Mouse (Mus musculus) ES-CJ7 (cell line): ENCODE data around the gene Zfp62.

Source experiments
- DNase-seq: peaks from one replicate; pipeline ENCODE4 v3.0.0; 2011; ENCODE audit warnings: low read depth, low spot score

Zfp62 gene

DNA sequence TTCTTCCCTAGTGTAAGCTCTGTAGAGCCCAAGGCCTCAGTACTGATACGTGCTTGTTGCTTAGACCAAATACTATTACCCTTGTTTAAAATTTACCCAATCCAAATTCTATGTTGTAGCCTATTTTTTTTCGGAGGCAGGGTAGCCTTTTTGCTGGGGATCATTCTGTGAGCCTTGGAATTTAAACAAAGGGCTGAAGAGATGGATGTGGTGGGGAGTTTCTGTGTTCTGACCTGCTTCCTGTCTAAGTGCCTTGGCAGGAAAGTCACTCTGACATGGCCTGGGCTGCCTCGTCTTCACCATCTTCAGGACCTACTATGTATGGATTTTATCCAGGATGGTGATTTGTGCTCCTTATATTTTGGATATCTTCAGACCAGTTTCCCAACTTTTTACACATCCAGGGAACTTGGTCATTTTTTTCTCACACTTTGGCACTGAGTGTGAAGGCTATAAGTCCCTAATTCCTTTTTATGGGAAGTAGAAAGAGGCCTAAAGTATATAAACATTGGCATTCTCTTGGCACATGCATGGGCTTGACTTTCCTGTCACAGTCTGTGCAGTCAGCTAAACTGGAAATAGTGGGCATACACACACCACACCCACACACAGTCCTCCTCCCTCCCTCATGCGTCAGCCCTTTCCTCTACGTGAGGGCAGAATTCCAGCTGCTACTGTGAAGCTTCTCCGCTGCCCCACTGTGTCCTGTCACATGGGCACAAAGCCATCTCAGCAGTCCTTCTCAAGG is 45.3 kb downstream of the Zfp62 start:
- no peak for DNase-seq

DNA sequence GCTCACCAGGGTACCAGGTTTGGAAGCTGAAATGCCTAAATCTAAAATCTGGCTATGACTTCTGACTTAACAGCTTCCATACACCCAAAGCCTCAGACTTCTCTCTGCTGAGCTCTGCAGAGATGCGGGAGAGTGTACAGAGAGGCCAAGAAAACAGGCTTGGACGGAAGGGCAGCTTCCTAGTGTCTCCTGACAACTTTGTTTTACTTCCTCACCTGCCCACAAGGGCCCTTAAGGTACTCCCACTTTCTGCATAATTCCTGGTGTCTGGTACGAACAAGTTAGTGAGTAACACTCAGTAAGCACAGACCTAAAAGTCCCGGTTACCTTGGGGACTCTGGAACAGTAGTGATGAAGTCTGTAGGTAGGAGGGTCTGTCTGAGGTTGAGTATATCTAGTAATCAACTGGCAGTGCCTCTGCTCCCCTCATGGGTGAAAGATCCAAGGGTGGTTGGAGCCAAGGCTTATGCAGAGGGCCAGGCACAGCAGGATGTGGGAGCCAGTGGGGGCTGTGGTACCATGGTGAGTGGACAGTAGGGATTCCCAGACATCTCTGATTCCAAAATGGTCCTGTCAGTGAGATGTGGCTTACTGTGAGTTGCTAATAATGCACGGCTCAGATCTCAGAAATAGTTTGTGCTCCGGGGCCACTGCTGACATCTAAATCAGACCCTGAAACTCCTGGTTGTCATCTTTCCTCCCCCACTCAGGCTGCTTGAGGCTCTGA is 46.0 kb downstream of the Zfp62 start:
- DNase-seq: no peak

DNA sequence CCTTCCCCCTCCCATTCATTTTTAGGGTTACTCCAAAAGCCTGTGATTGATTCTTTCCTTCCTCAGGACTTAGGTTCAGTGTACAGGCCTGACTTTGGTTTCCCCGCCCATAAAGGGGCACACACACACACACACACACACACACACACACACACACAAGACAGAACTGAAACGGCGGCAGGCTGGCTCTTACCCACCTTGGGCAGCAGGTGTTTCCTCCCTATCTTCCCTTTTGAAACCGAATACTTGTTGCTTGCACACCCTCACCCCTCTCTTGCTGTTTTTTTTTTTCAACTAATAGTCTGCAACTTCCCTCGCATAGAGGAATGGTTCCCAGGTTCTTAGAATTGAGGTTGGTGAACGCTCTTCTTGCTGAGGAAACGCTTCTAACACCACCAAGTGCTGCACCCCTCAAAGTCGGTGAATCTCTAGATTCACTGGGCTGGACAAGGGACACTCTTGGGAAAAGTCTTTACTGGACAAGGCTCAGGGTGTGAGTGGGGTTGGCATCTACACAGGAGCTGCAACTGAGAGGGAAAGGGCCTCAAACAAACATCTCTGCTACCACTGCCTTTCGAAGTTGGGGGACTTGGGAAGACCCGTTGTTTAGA is 46.8 kb downstream of the Zfp62 start:
- no peak for DNase-seq

DNA sequence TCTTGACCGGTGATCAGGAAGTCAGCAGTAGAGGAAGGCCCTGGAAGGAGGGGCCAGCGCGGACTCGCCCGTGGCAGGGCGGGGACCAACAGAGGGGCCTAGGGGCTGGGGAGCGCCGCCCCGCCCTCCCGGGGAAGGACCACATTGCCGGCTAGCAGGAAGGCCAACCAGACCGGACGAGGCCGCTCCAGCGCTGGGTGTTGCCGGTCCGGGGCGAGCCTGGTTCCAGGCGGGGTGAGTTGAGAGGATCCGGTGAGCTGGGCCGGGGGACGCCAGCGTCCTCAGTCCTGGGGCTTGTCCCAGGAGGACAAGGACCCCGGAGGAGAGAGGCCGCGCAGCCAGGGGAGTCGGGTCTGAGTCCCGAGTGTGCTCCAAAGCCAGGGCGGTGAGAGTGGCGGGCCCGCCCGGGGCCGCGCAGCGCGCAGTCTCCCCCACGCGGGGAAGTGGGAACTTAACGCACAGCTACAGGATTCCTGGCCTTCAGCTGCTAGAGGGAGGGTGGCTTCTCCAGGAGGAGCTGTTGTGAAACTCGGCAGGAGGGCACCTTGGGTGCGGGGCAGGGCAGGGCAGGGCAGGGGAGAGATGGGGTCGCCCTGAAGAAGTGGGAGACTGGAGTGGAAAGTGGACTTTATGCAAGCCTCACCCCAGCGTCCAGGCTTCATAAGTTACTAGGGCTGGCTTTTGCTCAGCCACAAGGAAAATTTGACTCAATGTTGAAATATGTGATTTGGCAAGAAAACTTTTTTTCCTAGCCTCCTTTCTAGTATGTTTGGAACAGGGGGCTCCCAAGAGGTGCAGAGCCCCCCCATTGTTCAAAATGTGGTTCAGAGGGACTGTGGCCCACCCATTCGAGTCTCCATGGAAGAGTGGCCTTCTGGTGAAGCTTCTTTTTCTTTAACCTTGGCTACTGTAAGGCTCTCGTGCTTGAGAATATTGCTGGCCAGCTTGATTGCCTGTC is 47.6 kb downstream of the Zfp62 start:
- DNase-seq: peak; percentile 41

DNA sequence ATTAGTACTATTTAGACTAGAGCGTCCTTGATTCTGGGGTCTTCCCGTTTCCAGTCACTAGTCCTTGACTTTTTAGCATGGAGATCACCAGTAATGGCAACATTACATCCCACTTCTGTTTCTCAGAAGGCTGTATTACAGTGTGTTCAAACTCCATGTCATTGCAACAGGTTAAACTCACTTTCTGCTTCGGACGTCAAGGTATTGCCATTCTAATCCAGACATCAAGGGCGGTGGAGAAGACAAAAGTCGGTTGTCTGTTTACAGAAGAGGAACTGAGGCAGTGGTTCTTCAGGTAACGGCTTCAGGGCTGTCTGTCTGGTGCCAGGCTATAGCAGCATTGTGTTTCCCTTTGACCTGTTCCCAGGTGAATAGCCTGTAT is 48.3 kb downstream of the Zfp62 start:
- no peak for DNase-seq

DNA sequence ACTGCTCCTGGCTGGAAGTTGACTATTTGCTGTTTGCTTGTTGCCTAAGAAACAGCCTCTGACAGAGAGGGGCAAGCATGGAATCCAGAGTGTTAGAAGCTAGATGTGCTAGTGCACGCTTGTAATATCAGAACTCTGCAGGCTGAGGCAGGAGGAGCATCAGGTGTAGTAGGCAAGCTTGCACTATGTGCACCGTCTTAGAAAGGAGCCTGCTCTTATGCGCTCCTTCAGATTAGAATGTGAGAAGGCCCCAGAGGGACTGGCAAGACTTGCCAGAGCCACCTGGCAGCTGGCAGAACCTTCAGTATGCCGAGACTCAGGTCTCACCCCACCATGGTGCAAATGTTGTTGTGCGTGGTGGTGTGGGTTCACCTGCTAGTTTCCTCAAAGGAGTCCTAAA is 49.0 kb downstream of the Zfp62 start:
- DNase-seq: no peak

DNA sequence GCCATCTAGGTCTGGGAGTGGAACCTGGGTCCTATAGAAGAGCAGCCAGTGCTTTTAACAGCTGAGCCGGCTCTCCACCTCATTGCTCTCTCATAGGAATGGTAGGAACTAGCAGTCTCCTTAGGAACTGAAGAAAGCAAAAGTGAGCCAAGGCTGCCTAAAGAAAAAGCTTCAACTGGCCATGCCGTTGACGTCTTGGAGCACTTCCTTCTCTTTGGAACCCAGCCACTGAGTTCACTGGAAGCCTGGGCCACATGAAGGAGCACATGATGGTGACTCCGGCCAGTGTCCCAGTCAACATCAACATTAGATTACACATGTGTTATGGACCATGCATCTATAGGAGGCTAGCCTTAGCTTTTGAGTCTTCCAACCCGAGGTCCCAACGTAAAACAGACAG is 49.9 kb downstream of the Zfp62 start:
- no peak for DNase-seq

DNA sequence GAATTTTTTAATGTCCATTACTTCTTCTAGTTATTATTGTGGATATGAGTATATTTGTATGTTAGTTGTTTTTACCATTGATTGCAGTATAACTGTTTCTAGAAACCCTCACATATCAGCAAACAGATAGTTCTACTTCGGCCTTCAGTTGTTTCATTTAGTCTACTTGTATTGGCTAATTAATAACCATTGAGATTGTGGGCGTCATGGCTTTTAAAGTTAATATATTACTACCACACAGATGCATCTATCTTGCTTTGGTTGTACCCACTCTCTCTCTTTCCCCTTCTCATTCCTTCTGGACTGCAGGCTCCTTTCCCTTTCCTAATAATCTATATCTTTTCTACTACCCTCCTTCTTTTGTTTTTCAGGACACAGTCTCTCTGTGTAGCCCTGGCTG is 56.2 kb downstream of the Zfp62 start:
- DNase-seq: no peak

DNA sequence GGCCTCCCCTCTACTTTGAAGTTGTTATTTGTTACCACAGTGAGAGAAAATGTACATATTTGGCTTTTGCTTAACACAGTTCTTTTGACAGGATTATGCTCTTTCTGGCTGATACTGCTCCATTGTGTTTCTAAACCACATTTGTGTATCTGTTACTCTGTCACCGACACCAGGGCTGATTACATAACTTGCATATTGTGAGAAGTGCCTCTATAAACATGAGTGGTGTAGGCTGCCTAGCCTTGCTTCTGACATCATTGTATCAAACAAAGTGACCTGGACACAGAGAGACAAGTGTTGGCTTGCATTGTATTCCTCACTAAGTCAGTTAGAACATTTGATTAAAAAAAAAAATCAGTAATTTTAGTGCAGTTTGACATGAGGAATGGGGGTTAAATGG is 56.7 kb downstream of the Zfp62 start:
- DNase-seq: no peak

DNA sequence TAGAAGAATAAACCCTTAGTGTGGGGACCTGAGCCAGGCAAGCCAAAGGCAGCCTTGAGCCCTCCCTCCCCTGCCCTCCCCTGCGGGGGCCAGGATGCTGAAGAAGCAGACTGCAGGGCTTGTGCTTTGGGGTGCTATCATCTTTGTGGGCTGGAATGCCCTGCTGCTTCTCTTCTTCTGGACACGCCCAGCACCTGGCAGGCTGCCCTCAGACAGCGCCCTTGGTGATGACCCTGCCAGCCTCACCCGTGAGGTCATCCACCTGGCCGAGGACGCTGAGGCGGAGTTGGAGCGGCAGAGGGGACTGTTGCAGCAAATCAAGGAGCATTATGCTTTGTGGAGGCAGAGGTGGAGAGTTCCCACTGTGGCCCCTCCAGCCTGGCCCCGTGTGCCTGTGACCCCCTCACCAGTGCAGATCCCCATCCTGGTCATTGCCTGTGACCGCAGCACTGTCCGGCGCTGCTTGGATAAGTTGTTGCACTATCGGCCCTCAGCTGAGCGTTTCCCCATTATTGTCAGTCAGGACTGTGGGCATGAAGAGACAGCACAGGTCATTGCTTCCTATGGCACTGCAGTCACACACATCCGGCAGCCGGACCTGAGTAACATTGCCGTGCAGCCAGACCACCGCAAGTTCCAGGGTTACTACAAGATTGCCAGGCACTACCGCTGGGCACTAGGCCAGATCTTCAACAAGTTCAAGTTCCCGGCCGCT is 57.7 kb downstream of the Zfp62 start:
- DNase-seq: no peak

DNA sequence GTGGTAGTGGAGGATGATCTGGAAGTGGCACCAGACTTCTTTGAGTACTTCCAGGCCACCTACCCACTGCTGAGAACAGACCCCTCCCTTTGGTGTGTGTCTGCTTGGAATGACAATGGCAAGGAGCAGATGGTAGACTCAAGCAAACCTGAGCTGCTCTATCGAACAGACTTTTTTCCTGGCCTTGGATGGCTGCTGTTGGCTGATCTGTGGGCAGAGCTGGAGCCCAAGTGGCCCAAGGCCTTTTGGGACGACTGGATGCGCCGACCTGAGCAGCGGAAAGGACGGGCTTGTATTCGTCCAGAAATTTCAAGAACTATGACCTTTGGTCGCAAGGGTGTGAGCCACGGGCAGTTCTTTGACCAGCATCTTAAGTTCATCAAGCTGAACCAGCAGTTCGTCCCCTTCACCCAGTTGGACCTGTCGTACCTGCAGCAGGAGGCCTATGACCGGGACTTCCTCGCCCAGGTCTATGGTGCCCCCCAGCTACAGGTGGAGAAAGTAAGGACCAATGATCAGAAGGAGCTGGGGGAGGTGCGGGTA is 58.3 kb downstream of the Zfp62 start:
- DNase-seq: peak; percentile 60

DNA sequence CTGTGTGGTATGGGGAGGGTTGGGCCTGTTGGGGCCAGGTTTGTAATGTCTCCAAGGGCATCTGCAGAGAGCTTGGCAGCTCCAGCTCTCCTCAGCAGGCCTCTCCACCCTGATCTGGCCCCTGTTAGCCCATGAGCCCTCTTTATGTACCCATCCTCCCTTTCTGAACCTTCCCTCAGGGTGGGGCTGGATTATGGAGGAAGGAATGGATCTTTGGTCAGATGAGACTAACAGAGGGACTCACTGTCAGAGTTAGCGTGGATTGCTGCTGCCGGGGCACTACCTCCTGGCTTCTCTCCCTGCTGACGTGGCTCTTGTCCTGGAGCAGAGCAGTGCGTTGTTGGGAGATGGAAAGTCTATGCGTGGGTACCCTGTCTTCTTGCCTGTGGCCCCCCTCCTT is 59.2 kb downstream of the Zfp62 start:
- DNase-seq: no peak

DNA sequence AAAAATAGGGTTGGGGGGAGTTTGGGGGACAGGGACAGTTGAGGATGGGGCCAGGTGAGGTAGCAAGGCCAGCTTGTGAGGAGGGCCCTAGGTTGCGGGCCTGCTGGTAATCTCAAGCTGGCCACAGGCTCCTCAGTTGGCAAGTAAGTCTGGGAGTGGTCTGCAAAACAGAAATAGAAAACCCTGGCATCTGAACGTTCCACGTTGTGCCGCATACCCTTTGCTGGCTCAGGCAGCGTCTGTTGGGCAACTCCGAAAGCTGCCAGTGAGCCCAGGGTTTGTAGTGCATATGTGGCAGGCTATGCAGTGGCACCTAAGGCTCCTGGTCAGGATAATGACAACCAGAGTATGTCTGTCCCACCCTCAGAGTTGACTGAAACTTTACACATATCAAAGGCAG is 60.1 kb downstream of the Zfp62 start:
- no peak for DNase-seq

DNA sequence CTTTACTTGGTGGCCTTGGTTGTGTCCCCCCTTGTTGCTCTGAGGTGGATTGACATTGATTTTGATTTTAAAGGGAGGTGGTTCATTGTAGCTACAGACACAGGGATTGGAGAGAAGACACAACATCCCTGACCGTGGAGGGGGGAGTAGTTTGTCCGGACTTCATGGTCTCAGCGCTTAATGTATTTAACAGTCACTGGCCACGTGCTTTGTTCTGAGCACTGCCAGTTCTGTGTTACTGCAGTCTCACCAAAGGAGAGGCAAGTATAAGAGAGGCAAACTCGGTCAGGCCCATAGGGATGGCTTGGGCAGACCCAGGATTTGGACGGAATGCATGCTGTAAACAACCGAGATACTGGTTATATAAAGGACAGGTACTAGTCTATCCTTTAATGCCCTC is 61.0 kb downstream of the Zfp62 start:
- DNase-seq: no peak

DNA sequence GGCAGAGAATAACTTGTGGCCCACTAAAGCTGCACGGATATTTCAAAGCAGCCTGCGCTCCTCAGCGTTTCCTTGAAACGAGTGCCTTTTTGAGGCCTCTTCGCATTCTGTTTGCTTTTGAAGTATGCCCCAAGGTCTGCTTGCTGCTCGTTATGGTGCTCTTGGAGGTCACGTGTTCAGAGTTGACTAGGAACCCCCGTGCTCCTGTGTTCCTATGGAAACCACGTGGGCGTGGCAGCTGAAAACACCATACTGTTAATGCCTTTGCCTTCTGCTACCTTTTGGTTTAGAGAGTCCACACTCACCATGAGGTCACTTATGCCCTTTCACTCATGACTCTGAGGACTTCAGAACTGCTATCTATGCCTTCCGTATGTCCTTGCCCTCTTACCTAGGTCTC is 61.5 kb downstream of the Zfp62 start:
- DNase-seq: peak; percentile 31

DNA sequence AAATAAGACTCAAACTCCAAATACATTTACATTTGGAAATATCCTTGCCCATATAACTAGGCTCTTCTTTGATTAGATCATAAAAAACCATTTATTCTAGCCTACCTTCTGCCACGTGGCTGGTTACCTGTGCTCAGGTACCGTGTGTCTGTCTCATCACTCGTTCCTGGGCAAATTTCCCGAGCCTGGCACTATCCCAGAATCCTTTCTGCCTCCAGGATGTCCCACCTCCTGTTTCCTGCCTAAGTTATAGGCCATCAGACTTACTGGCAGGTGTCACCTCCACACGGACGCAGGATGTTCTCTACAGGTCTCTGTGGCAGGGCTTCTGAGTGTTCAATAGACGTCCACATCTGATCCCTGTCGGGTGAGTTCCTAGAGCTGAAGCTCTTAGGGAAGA is 62.0 kb downstream of the Zfp62 start:
- DNase-seq: no peak

DNA sequence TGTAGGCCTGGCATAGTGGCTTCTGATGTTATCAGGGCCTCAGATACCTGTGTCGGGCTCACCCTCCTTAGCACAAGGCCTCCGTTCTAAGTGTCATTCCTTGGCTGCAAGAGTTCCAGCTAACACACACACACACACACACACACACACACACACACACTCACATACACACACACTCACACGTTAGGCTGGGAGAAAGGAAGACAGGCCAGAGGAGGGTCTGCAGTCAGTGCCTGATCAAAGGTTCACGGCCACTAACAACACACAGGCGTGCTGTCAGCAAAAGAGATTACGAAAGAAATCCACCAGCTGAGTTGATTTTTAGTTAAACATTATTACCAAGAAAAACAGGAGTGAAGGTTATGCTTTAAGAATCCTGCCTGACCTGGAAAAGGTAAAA is 63.6 kb downstream of the Zfp62 start:
- DNase-seq: no peak

DNA sequence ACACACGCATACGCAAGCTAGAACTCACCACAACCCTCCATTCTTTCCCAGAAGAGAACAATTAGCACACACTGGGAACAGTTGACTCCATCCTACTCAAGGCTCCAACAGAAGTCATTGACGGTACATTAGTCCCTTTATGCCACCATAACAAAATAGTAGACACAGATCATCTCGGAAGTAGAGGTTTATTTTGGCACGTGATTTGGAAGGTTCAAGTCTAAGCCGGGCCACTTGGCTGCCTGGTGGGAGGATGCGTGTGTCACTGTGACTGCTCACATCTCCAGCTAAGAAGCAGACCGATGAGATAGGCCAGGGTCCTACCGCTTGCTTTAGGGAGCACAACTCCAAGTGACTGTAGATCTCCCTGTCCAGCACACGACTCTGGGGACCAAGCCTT is 64.2 kb downstream of the Zfp62 start:
- no peak for DNase-seq

DNA sequence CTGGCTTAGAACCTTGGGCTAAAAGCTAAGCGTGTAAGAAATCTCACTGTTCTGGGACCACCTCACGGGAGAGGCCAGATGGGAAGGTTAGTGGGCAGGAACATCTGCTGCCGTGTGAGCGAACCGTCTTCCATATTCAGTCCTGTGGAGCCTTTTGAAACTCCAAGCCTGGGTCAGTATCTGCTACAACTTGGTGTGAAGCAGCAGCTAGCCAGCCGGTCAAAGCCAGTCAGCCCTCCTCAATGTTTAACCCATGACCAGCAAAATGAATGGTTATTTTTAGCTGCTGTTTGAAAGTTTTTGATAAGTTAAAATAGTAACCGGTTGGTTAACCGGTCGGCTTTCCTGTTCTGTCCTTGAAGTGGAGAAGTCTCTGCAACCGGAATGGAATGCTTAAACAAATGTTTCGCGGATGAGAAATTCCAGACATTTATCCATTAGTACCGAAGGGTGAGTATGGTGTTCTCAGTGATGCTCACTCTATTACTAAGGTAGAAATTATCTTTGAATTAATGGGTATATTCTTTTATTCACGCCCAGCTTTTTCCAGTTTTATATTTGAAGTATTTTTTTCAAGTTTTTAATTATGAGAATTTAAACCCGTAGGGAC is 65.0 kb downstream of the Zfp62 start:
- no peak for DNase-seq
